Mouse (Mus musculus): Measurements from ENCODE around the gene Syn2. TPM values are rescaled to one million over a fixed set of nuclear protein-coding genes. Genes with fewer than 3 reads are reported as not detected.

Gene Syn2
- total RNA-seq (2014; rRNA removed), result 0.18 and 0.27 TPM in 2 replicates
- 0.06 and 0.07 TPM in 2 replicates for polyA plus RNA-seq (2012; rRNA removed)

- Histone ChIP-seq H3K27me3 (ENCODE audit: control insufficient read depth, insufficient read depth, low read length) (peaks cover 17% of the 10 kb centered on the region), H3K79me2 (ENCODE audit: control insufficient read depth, insufficient read depth, low read length) (no peaks in the 10 kb centered on the region), H3K4me3 (ENCODE audit: insufficient read depth, low read depth, low read length) (peak within 1 kb of the TSS; percentile 56; the same call in 1 of the 2 replicates), H3K4me1 (ENCODE audit: control insufficient read depth, insufficient read depth, low read length) (no peaks in the 10 kb centered on the region), H3K36me3 (ENCODE audit: control insufficient read depth, insufficient read depth, low read length) (no peaks in the 10 kb centered on the region), H3K27ac (replicated peaks; ENCODE audit: insufficient read depth, low read depth, low read length) (no peak within 1 kb of the TSS), H3K9ac (ENCODE audit: low read depth, low read length) (peak within 1 kb of the TSS; percentile 19; the same call in 1 of the 2 replicates)
- WGBS, result 2% methylated on average over 66 of the region's 75 CpGs
- TF ChIP-seq CTCF (IDR thresholded peaks at IDR 0.05; ENCODE audit: low read depth, low read length), result no peak
- TF ChIP-seq POLR2A (IDR thresholded peaks at IDR 0.05; ENCODE audit: extremely low read depth, insufficient read depth, low read length), result no peak
- DNase-seq (ENCODE audit: extremely low read depth, low read depth, low spot score), result peak; percentile 7
Observed at GRCm38 (mm10) chr6:115134501-115135331, at the start of gene Syn2. Gene Syn2 (plus strand): TSS chr6:115134902.

GRCm38 (mm10) chr6:115085274-115085841, 49.3 kb upstream of the Syn2 start:
- no peak overlapping the region for H3K9ac ChIP-seq (ENCODE audit: low read depth, low read length)
- no peak overlapping the region for H3K27ac ChIP-seq (replicated peaks; ENCODE audit: insufficient read depth, low read depth, low read length)
- no peaks in the 10 kb centered on the region for H3K4me1 ChIP-seq (ENCODE audit: control insufficient read depth, insufficient read depth, low read length)
- no peak for DNase-seq (ENCODE audit: extremely low read depth, low read depth, low spot score)
- no peaks in the 10 kb centered on the region for H3K79me2 ChIP-seq (ENCODE audit: control insufficient read depth, insufficient read depth, low read length)
- 63% methylated on average over 9 of the region's 9 CpGs for WGBS
- TF ChIP-seq POLR2A (IDR thresholded peaks at IDR 0.05; ENCODE audit: extremely low read depth, insufficient read depth, low read length) (no peak), CTCF (IDR thresholded peaks at IDR 0.05; ENCODE audit: low read depth, low read length) (no peak)
- no peak overlapping the region for H3K4me3 ChIP-seq (ENCODE audit: insufficient read depth, low read depth, low read length)
- H3K27me3 ChIP-seq (ENCODE audit: control insufficient read depth, insufficient read depth, low read length), result no peaks in the 10 kb centered on the region; the same call in 1 of the 2 replicates
- H3K36me3 ChIP-seq (ENCODE audit: control insufficient read depth, insufficient read depth, low read length), result no peaks in the 10 kb centered on the region

GRCm38 (mm10) chr6:115088314-115089106, 46.2 kb upstream of the Syn2 start:
- DNase-seq (ENCODE audit: extremely low read depth, low read depth, low spot score), result no peak
- no peaks in the 10 kb centered on the region for H3K4me1 ChIP-seq (ENCODE audit: control insufficient read depth, insufficient read depth, low read length)
- 65% methylated on average over 7 of the region's 7 CpGs for WGBS
- no peak overlapping the region for H3K27ac ChIP-seq (replicated peaks; ENCODE audit: insufficient read depth, low read depth, low read length)
- no peaks in the 10 kb centered on the region for H3K36me3 ChIP-seq (ENCODE audit: control insufficient read depth, insufficient read depth, low read length)
- no peak overlapping the region for H3K9ac ChIP-seq (ENCODE audit: low read depth, low read length)
- no peaks in the 10 kb centered on the region for H3K79me2 ChIP-seq (ENCODE audit: control insufficient read depth, insufficient read depth, low read length)
- no peak for TF ChIP-seq CTCF (IDR thresholded peaks at IDR 0.05; ENCODE audit: low read depth, low read length)
- no peaks in the 10 kb centered on the region for H3K27me3 ChIP-seq (ENCODE audit: control insufficient read depth, insufficient read depth, low read length)
- H3K4me3 ChIP-seq (ENCODE audit: insufficient read depth, low read depth, low read length), result no peak overlapping the region

- 74% methylated on average over 1 of the region's 1 CpGs for WGBS
- Histone ChIP-seq H3K27ac (replicated peaks; ENCODE audit: insufficient read depth, low read depth, low read length) (no peak overlapping the region), H3K36me3 (ENCODE audit: control insufficient read depth, insufficient read depth, low read length) (no peaks in the 10 kb centered on the region), H3K4me3 (ENCODE audit: insufficient read depth, low read depth, low read length) (no peak overlapping the region), H3K9ac (ENCODE audit: low read depth, low read length) (no peak overlapping the region), H3K4me1 (ENCODE audit: control insufficient read depth, insufficient read depth, low read length) (no peaks in the 10 kb centered on the region), H3K79me2 (ENCODE audit: control insufficient read depth, insufficient read depth, low read length) (no peaks in the 10 kb centered on the region), H3K27me3 (ENCODE audit: control insufficient read depth, insufficient read depth, low read length) (no peaks in the 10 kb centered on the region; the same call in 1 of the 2 replicates)
- TF ChIP-seq CTCF (IDR thresholded peaks at IDR 0.05; ENCODE audit: low read depth, low read length) (no peak), POLR2A (IDR thresholded peaks at IDR 0.05; ENCODE audit: extremely low read depth, insufficient read depth, low read length) (no peak)
- DNase-seq (ENCODE audit: extremely low read depth, low read depth, low spot score), result no peak
Observed at GRCm38 (mm10) chr6:115091737-115092136, 43.0 kb upstream of the Syn2 start.

- Histone ChIP-seq H3K27ac (replicated peaks; ENCODE audit: insufficient read depth, low read depth, low read length) (no peak overlapping the region), H3K36me3 (ENCODE audit: control insufficient read depth, insufficient read depth, low read length) (no peaks in the 10 kb centered on the region), H3K4me3 (ENCODE audit: insufficient read depth, low read depth, low read length) (no peak overlapping the region), H3K9ac (ENCODE audit: low read depth, low read length) (no peak overlapping the region), H3K4me1 (ENCODE audit: control insufficient read depth, insufficient read depth, low read length) (no peaks in the 10 kb centered on the region), H3K27me3 (ENCODE audit: control insufficient read depth, insufficient read depth, low read length) (no peaks in the 10 kb centered on the region), H3K79me2 (ENCODE audit: control insufficient read depth, insufficient read depth, low read length) (no peaks in the 10 kb centered on the region)
- TF ChIP-seq CTCF (IDR thresholded peaks at IDR 0.05; ENCODE audit: low read depth, low read length) (no peak), POLR2A (IDR thresholded peaks at IDR 0.05; ENCODE audit: extremely low read depth, insufficient read depth, low read length) (no peak)
- 48% methylated on average over 4 of the region's 4 CpGs for WGBS
- DNase-seq (ENCODE audit: extremely low read depth, low read depth, low spot score), result no peak
Observed at GRCm38 (mm10) chr6:115102542-115102941, 32.2 kb upstream of the Syn2 start.
